Mouse (Mus musculus): ENCODE data around the gene Rptor.

GRCm38 (mm10) chr11:119863421-119863821 is 260.7 kb downstream of the Rptor start:
- TF ChIP-seq CTCF (IDR thresholded peaks at IDR 0.05; ENCODE audit: low read depth, low read length) (no peak), POLR2A (IDR thresholded peaks at IDR 0.05; ENCODE audit: extremely low read depth, insufficient read depth, low read length) (no peak)

Data from liver, adult 2 months (tissue).